Comparison of ENCODE assay signal across 12 mouse cellular contexts in the genomic region with DNA sequence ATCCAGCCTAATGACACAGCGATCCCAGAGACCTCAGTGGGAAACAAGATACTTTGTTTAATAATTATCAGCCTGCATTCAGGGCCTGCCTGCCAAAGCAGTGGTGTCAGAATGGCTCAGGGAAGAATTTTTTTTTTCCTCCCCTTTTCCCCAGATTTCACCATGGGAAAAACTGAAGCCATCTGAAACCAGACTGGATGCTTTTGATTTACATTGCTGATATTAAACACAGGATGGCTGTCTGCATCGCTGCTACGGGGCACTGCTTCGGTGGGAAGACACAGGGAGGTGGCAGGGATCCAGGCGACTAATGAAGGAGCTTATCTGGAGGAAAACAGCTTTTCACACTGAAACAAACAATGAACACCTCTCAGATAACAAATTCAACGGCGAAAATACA.
DNase-seq lines count a peak whose midpoint lies in the region; ATAC-seq and TF ChIP-seq lines count a peak whose summit lies in the region.
"Had no signal": no experiment of that assay in that cellular context is flagged by ENCODE, and none has a peak within 500 bp of the region (broad histone marks: within the 10 kb centered on the region; RNA-seq: fewer than 3 reads in every experiment).

No protein-coding gene starts in this region.

- TF ChIP-seq CTCF in lung, embryonic 14.5 days (IDR thresholded peaks at IDR 0.05; ENCODE audit: low read depth) = no peak
- no peak for TF ChIP-seq CTCF in lung, postnatal 0 days (IDR thresholded peaks at IDR 0.05)
- no peak for TF ChIP-seq CTCF in left cerebral cortex, adult 2 months (IDR thresholded peaks at IDR 0.05)

- H3K4me2 ChIP-seq in lung, embryonic 14.5 days = no peak overlapping the region
- no peak overlapping the region for H3K4me2 ChIP-seq in lung, postnatal 0 days (replicated peaks; ENCODE audit: low read depth, low read length)
- peak overlapping the region; percentile 23; the same call in 1 of the 2 replicates for H3K4me2 ChIP-seq in forebrain, embryonic 12.5 days
- H3K4me2 ChIP-seq in kidney, embryonic 14.5 days (replicated peaks; ENCODE audit: low read depth, low read length) = no peak overlapping the region
- no peak overlapping the region for H3K4me2 ChIP-seq in midbrain, embryonic 16.5 days (ENCODE audit: low read length)
- H3K4me2 ChIP-seq: liver, embryonic 13.5 days had no signal

- no peak overlapping the region for H3K27ac ChIP-seq in lung, embryonic 14.5 days (ENCODE audit: low read depth)
- no peak overlapping the region for H3K27ac ChIP-seq in lung, postnatal 0 days (ENCODE audit: low read length)
- H3K27ac ChIP-seq in forebrain, embryonic 12.5 days = peak overlapping the region; percentile 85
- no peak overlapping the region for H3K27ac ChIP-seq in kidney, embryonic 14.5 days (ENCODE audit: low read depth, low read length)
- peak overlapping the region; percentile 17 for H3K27ac ChIP-seq in midbrain, embryonic 16.5 days (ENCODE audit: low read length)
- no peak overlapping the region for H3K27ac ChIP-seq in left cerebral cortex, adult 2 months
- H3K27ac ChIP-seq: liver, embryonic 13.5 days had no signal

- intact Hi-C loops in left cerebral cortex, adult 2 months (cut with DNase I) = no loop called here

- WGBS in lung, embryonic 14.5 days = 18% methylated on average over 7 of the region's 7 CpGs
- WGBS in lung, postnatal 0 days = 28% methylated on average over 7 of the region's 7 CpGs
- WGBS in forebrain, embryonic 12.5 days = 4% methylated on average over 7 of the region's 7 CpGs
- WGBS in kidney, embryonic 14.5 days = 20% methylated on average over 7 of the region's 7 CpGs
- WGBS in midbrain, embryonic 16.5 days = 6% methylated on average over 7 of the region's 7 CpGs

- no peak for TF ChIP-seq EP300 in lung, postnatal 0 days (IDR thresholded peaks at IDR 0.05)

- no peak for ATAC-seq in lung, embryonic 14.5 days (ENCODE audit: insufficient read depth)
- no peak for ATAC-seq in lung, postnatal 0 days
- ATAC-seq in forebrain, embryonic 12.5 days (ENCODE audit: low FRiP score) = peak; percentile 63; the same call in 1 of the 2 replicates
- ATAC-seq in kidney, embryonic 14.5 days (ENCODE audit: low FRiP score, low TSS enrichment) = 0 out of 2 replicates have a peak, but pooled peaks have one; percentile 24
- ATAC-seq in midbrain, embryonic 16.5 days = peak; percentile 48; the same call in 1 of the 2 replicates

- peak; percentile 32 for DNase-seq in lung, embryonic 14.5 days
- DNase-seq in lung, postnatal 0 days (ENCODE audit: low spot score) = no peak
- DNase-seq in heart, adult 9 months (ENCODE audit: low spot score in 2 of 2) = no peak
- no peak for DNase-seq in embryo, embryonic 9.5 days (ENCODE audit: extremely low spot score)
- DNase-seq in left cerebral cortex, adult 2 months (ENCODE audit: extremely low spot score in 1 of 2, low spot score in 2 of 2) = no peak
- DNase-seq: cerebellum, adult 2 months; liver, embryonic 13.5 days; right cerebral cortex, postnatal 25 days had no signal

- H3K4me1 ChIP-seq in lung, embryonic 14.5 days (ENCODE audit: insufficient read depth) = no peaks in the 10 kb centered on the region
- no peaks in the 10 kb centered on the region for H3K4me1 ChIP-seq in lung, postnatal 0 days (ENCODE audit: insufficient read depth, low read depth, low read length)
- H3K4me1 ChIP-seq in forebrain, embryonic 12.5 days = peaks cover 33% of the 10 kb centered on the region
- peaks cover 22% of the 10 kb centered on the region for H3K4me1 ChIP-seq in kidney, embryonic 14.5 days (ENCODE audit: control insufficient read depth, insufficient read depth, low read length)
- H3K4me1 ChIP-seq in midbrain, embryonic 16.5 days (ENCODE audit: control insufficient read depth, insufficient read depth, low read length) = peaks cover 19% of the 10 kb centered on the region
- H3K4me1 ChIP-seq: liver, embryonic 13.5 days had no signal

- no peaks in the 10 kb centered on the region for H3K27me3 ChIP-seq in lung, embryonic 14.5 days (ENCODE audit: insufficient read depth, low read length)
- H3K27me3 ChIP-seq in lung, postnatal 0 days (replicated peaks; ENCODE audit: insufficient read depth, low read length) = no peaks in the 10 kb centered on the region
- peaks cover 34% of the 10 kb centered on the region for H3K27me3 ChIP-seq in forebrain, embryonic 12.5 days
- H3K27me3 ChIP-seq in kidney, embryonic 14.5 days (ENCODE audit: control insufficient read depth, insufficient read depth, low read length) = no peaks in the 10 kb centered on the region
- no peaks in the 10 kb centered on the region for H3K27me3 ChIP-seq in midbrain, embryonic 16.5 days (ENCODE audit: control insufficient read depth, insufficient read depth, low read depth, low read length)
- H3K27me3 ChIP-seq: liver, embryonic 13.5 days had no signal

- no peak overlapping the region for H3K4me3 ChIP-seq in lung, embryonic 14.5 days (ENCODE audit: low read depth, low read length)
- H3K4me3 ChIP-seq in lung, postnatal 0 days (ENCODE audit: low read depth, low read length) = no peak overlapping the region
- no peak overlapping the region for H3K4me3 ChIP-seq in forebrain, embryonic 12.5 days (replicated peaks)
- H3K4me3 ChIP-seq in kidney, embryonic 14.5 days (ENCODE audit: low read length) = no peak overlapping the region
- H3K4me3 ChIP-seq in midbrain, embryonic 16.5 days (ENCODE audit: low read depth, low read length) = no peak overlapping the region
- H3K4me3 ChIP-seq in left cerebral cortex, adult 2 months = no peak overlapping the region
- H3K4me3 ChIP-seq: heart, embryonic 10.5 days; liver, embryonic 13.5 days had no signal

- no peaks in the 10 kb centered on the region for H3K9me3 ChIP-seq in lung, embryonic 14.5 days (ENCODE audit: low read depth, low read length)
- no peaks in the 10 kb centered on the region for H3K9me3 ChIP-seq in lung, postnatal 0 days (ENCODE audit: low read length)
- H3K9me3 ChIP-seq in forebrain, embryonic 12.5 days = no peaks in the 10 kb centered on the region
- no peaks in the 10 kb centered on the region for H3K9me3 ChIP-seq in kidney, embryonic 14.5 days (ENCODE audit: control insufficient read depth, low read length)
- no peaks in the 10 kb centered on the region for H3K9me3 ChIP-seq in midbrain, embryonic 16.5 days (replicated peaks; ENCODE audit: control insufficient read depth, low read length, poor library complexity, severe bottlenecking)
- H3K9me3 ChIP-seq: heart, embryonic 10.5 days; liver, embryonic 13.5 days had no signal

- H3K36me3 ChIP-seq in lung, embryonic 14.5 days (ENCODE audit: insufficient read depth) = no peaks in the 10 kb centered on the region
- H3K36me3 ChIP-seq in lung, postnatal 0 days (ENCODE audit: insufficient read depth, low read length) = no peaks in the 10 kb centered on the region
- H3K36me3 ChIP-seq in forebrain, embryonic 12.5 days (replicated peaks) = no peaks in the 10 kb centered on the region
- no peaks in the 10 kb centered on the region for H3K36me3 ChIP-seq in kidney, embryonic 14.5 days (ENCODE audit: control insufficient read depth, insufficient read depth, low read length)
- no peaks in the 10 kb centered on the region for H3K36me3 ChIP-seq in midbrain, embryonic 16.5 days (ENCODE audit: control insufficient read depth, insufficient read depth, low read length)
- H3K36me3 ChIP-seq: heart, embryonic 10.5 days; liver, embryonic 13.5 days had no signal

- no peak overlapping the region for H3K9ac ChIP-seq in lung, embryonic 14.5 days
- no peak overlapping the region for H3K9ac ChIP-seq in lung, postnatal 0 days (replicated peaks; ENCODE audit: low read depth)
- no peak overlapping the region for H3K9ac ChIP-seq in forebrain, embryonic 12.5 days
- H3K9ac ChIP-seq in kidney, embryonic 14.5 days (ENCODE audit: low read depth, low read length) = no peak overlapping the region
- H3K9ac ChIP-seq in midbrain, embryonic 16.5 days (ENCODE audit: low read depth, low read length) = no peak overlapping the region; the same call in 1 of the 2 replicates
- H3K9ac ChIP-seq: liver, embryonic 13.5 days had no signal

Comparison
In these comparisons a context has a peak if more than half of its experiments do, and no peak if none do; other contexts are left out.
1. ATAC-seq: peak in forebrain, embryonic 12.5 days (single experiment), kidney, embryonic 14.5 days (single experiment) and midbrain, embryonic 16.5 days (single experiment); none in lung, embryonic 14.5 days (single experiment) and lung, postnatal 0 days (single experiment).
2. H3K27ac ChIP-seq: peak in forebrain, embryonic 12.5 days (single experiment) and midbrain, embryonic 16.5 days (single experiment); none in lung, embryonic 14.5 days (single experiment), lung, postnatal 0 days (single experiment), kidney, embryonic 14.5 days (single experiment) and left cerebral cortex, adult 2 months (single experiment).